Mouse (Mus musculus): ENCODE results near the gene Prkcz. TPM values are rescaled to one million over a fixed set of nuclear protein-coding genes. Genes with fewer than 3 reads are reported as not detected.
"Not testable (repeated sequence)": the region's sequence is repeated elsewhere in the genome, so short reads cannot be mapped to it uniquely, and the experiment has no call there.

Gene Prkcz
- total and polyA plus RNA-seq, 2 experiments from 2014 or later, result 92.5 to 103 TPM

DNA sequence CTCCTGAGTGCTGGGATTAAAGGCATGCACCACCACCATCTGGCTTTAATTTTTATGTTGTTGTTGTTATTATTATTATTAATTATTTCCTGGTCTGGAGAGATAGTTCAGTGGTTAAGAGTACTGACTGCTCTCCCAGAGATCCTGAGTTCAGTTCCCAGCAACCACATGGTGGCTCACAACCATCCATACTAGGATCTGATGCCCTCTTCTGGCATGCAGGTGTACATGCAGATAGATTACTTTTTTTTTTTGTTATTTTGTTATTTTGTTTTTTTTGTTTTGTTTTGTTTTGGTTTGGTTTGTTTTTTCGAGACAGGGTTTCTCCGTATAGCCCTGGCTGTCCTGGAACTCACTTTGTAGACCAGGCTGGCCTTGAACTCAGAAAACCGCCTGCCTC is 113.1 kb downstream of the Prkcz start:
- H3K27me3 ChIP-seq (ENCODE audit: insufficient read depth, low read length); H3K4me2 ChIP-seq (ENCODE audit: low read depth); H3K9me3 ChIP-seq (ENCODE audit: low read length); H3K36me3 ChIP-seq (ENCODE audit: insufficient read depth); H3K4me3 ChIP-seq (ENCODE audit: low read depth, low read length); H3K27ac ChIP-seq (ENCODE audit: low read depth, low read length); ATAC-seq; H3K9ac ChIP-seq; DNase-seq: not testable (repeated sequence)
- H3K4me1 ChIP-seq (ENCODE audit: insufficient read depth), result peaks cover 33% of the 10 kb centered on the region
- peak; percentile 57 for TF ChIP-seq CTCF (IDR thresholded peaks at IDR 0.05; ENCODE audit: low read depth)
- WGBS, result 95% methylated on average over 3 of the region's 3 CpGs

GRCm38 (mm10) chr4:155246691-155247105 is 114.5 kb downstream of the Prkcz start:
- H3K27me3 ChIP-seq (ENCODE audit: insufficient read depth, low read length), result no peaks in the 10 kb centered on the region
- H3K4me1 ChIP-seq (ENCODE audit: insufficient read depth), result peaks cover 21% of the 10 kb centered on the region
- H3K36me3 ChIP-seq (ENCODE audit: insufficient read depth), result no peaks in the 10 kb centered on the region
- no peak overlapping the region for H3K4me3 ChIP-seq (ENCODE audit: low read depth, low read length)
- DNase-seq, result peak; percentile 82
- peak overlapping the region; percentile 81 for H3K27ac ChIP-seq (ENCODE audit: low read depth, low read length)
- peak; percentile 29; the same call in 1 of the 2 replicates for TF ChIP-seq CTCF (IDR thresholded peaks at IDR 0.05; ENCODE audit: low read depth)
- H3K9me3 ChIP-seq (ENCODE audit: low read length), result no peaks in the 10 kb centered on the region
- WGBS, result 53% methylated on average over 12 of the region's 12 CpGs
- ATAC-seq, result peak; percentile 61
- H3K9ac ChIP-seq, result peak overlapping the region; percentile 31; the same call in 1 of the 2 replicates
- H3K4me2 ChIP-seq (ENCODE audit: low read depth), result no peak overlapping the region

GRCm38 (mm10) chr4:155245770-155246492 is 115.2 kb downstream of the Prkcz start:
- H3K4me1 ChIP-seq (ENCODE audit: insufficient read depth), result peaks cover 13% of the 10 kb centered on the region
- no peaks in the 10 kb centered on the region for H3K36me3 ChIP-seq (ENCODE audit: insufficient read depth)
- DNase-seq (no peak), ATAC-seq (no peak)
- no peak for TF ChIP-seq CTCF (IDR thresholded peaks at IDR 0.05; ENCODE audit: low read depth)
- H3K27ac ChIP-seq (ENCODE audit: low read depth, low read length), result peak overlapping the region; percentile 81
- no peak overlapping the region for H3K9ac ChIP-seq
- no peak overlapping the region for H3K4me2 ChIP-seq (ENCODE audit: low read depth)
- H3K9me3 ChIP-seq (ENCODE audit: low read length), result no peaks in the 10 kb centered on the region
- 64% methylated on average over 6 of the region's 6 CpGs for WGBS
- H3K27me3 ChIP-seq (ENCODE audit: insufficient read depth, low read length), result no peaks in the 10 kb centered on the region
- H3K4me3 ChIP-seq (ENCODE audit: low read depth, low read length), result no peak overlapping the region

GRCm38 (mm10) chr4:155243233-155243632 is 117.9 kb downstream of the Prkcz start:
- Histone ChIP-seq H3K9ac (no peak overlapping the region), H3K4me1 (ENCODE audit: insufficient read depth) (peaks cover 8% of the 10 kb centered on the region), H3K36me3 (ENCODE audit: insufficient read depth) (no peaks in the 10 kb centered on the region), H3K4me2 (ENCODE audit: low read depth) (no peak overlapping the region), H3K4me3 (ENCODE audit: low read depth, low read length) (no peak overlapping the region), H3K27me3 (ENCODE audit: insufficient read depth, low read length) (no peaks in the 10 kb centered on the region), H3K27ac (ENCODE audit: low read depth, low read length) (no peak overlapping the region), H3K9me3 (ENCODE audit: low read length) (no peaks in the 10 kb centered on the region)
- 81% methylated on average over 12 of the region's 12 CpGs for WGBS
- TF ChIP-seq CTCF (IDR thresholded peaks at IDR 0.05; ENCODE audit: low read depth), result no peak
- DNase-seq (no peak), ATAC-seq (no peak)

- Histone ChIP-seq H3K4me1 (ENCODE audit: insufficient read depth) (peaks cover 8% of the 10 kb centered on the region), H3K27ac (ENCODE audit: low read depth, low read length) (no peak overlapping the region), H3K9ac (no peak overlapping the region), H3K9me3 (ENCODE audit: low read length) (no peaks in the 10 kb centered on the region), H3K36me3 (ENCODE audit: insufficient read depth) (no peaks in the 10 kb centered on the region), H3K4me3 (ENCODE audit: low read depth, low read length) (no peak overlapping the region), H3K4me2 (ENCODE audit: low read depth) (no peak overlapping the region), H3K27me3 (ENCODE audit: insufficient read depth, low read length) (no peaks in the 10 kb centered on the region)
- no peak for TF ChIP-seq CTCF (IDR thresholded peaks at IDR 0.05; ENCODE audit: low read depth)
- ATAC-seq (no peak), DNase-seq (no peak)
- 92% methylated on average over 5 of the region's 5 CpGs for WGBS
Measured at GRCm38 (mm10) chr4:155242292-155242691, 118.9 kb downstream of the Prkcz start.

- TF ChIP-seq CTCF (IDR thresholded peaks at IDR 0.05; ENCODE audit: low read depth), result no peak
Measured at GRCm38 (mm10) chr4:155241789-155242188, 119.4 kb downstream of the Prkcz start.

GRCm38 (mm10) chr4:155239494-155239893 is 121.7 kb downstream of the Prkcz start:
- 51% methylated on average over 6 of the region's 6 CpGs for WGBS
- Histone ChIP-seq H3K9ac (no peak overlapping the region), H3K4me2 (ENCODE audit: low read depth) (no peak overlapping the region), H3K27ac (ENCODE audit: low read depth, low read length) (no peak overlapping the region), H3K9me3 (ENCODE audit: low read length) (no peaks in the 10 kb centered on the region), H3K36me3 (ENCODE audit: insufficient read depth) (no peaks in the 10 kb centered on the region), H3K4me3 (ENCODE audit: low read depth, low read length) (no peak overlapping the region), H3K4me1 (ENCODE audit: insufficient read depth) (peaks cover 19% of the 10 kb centered on the region), H3K27me3 (ENCODE audit: insufficient read depth, low read length) (no peaks in the 10 kb centered on the region)
- DNase-seq (no peak), ATAC-seq (no peak)
- TF ChIP-seq CTCF (IDR thresholded peaks at IDR 0.05; ENCODE audit: low read depth), result no peak

More at GRCm38 (mm10) chr4:155241789-155242188, 119.4 kb downstream of the Prkcz start:
- no peaks in the 10 kb centered on the region for H3K9me3 ChIP-seq (ENCODE audit: low read length)
- H3K4me3 ChIP-seq (ENCODE audit: low read depth, low read length), result no peak overlapping the region
- ATAC-seq (no peak), DNase-seq (no peak)
- H3K4me2 ChIP-seq (ENCODE audit: low read depth), result no peak overlapping the region
- no peaks in the 10 kb centered on the region for H3K27me3 ChIP-seq (ENCODE audit: insufficient read depth, low read length)
- no peak overlapping the region for H3K27ac ChIP-seq (ENCODE audit: low read depth, low read length)
- no peak overlapping the region for H3K9ac ChIP-seq
- peaks cover 8% of the 10 kb centered on the region for H3K4me1 ChIP-seq (ENCODE audit: insufficient read depth)
- H3K36me3 ChIP-seq (ENCODE audit: insufficient read depth), result no peaks in the 10 kb centered on the region
- WGBS, result 78% methylated on average over 9 of the region's 9 CpGs
